Mouse (Mus musculus): Measurements from ENCODE around the gene Gm13199.

DNA sequence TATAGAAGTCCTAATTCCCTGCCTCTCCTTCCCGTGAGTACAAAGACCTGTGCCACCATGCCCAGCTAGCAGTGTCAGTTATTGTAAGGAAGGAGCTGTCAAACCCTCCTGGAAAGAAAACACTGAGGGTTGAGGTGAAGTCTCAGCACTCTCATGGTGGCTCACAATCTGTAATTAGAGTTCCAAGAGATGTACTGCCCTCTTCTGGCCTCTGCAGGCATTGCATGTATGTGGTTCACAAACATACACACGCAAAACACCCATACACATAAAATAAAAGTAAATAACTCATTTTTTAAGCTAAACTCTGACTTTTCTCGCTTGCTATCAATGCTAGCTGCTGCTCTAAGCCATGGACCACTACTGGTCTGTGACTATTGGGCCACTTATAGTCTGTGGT, 43.9 kb upstream of the Gm13199 start:
- TF ChIP-seq POLR2A (IDR thresholded peaks at IDR 0.05; ENCODE audit: low read depth, low read length) (no peak), CTCF (conservative IDR thresholded peaks at IDR 0.05; ENCODE audit: insufficient read depth, insufficient read length, low read depth, low read length) (peak; percentile 44)
